Mouse (Mus musculus): ENCODE data around the gene Pkd1l1.

- no peak for TF ChIP-seq GATA1 (IDR thresholded peaks at IDR 0.05; ENCODE audit: low read length)
- no peak for TF ChIP-seq TAL1 (IDR thresholded peaks at IDR 0.05; ENCODE audit: low read length)
These were observed 158.8 kb downstream of the Pkd1l1 start for GRCm38 (mm10) chr11:8814097-8814790.
